Mouse (Mus musculus) heart, embryonic 16.5 days (tissue): ENCODE data around the gene Nfia. TPM values are rescaled to one million over a fixed set of nuclear protein-coding genes. Genes with fewer than 3 reads are reported as not detected.

Experiments used
- ATAC-seq: fragments of 200-750 bp; cut with Nextera tagmentation; replicated peaks from 2 replicates; pipeline ENCODE4 v1.8.0; 2017; ENCODE audit warnings: moderate number of reproducible peaks; ENCODE audit not compliant: insufficient read depth, low FRiP score; ENCODE audit errors: extremely low read depth
- H3K27ac ChIP-seq: fragments of 300-500 bp; sonication (generic); 2 replicates; pipeline ENCODE4 v1.5.1; 2014; ENCODE audit warnings: mild to moderate bottlenecking, low read length, control low read depth, moderate library complexity
- H3K27me3 ChIP-seq: fragments of 300-500 bp; sonication (generic); 2 replicates; pipeline ENCODE4 v1.6.1; 2014; ENCODE audit warnings: low read length, mixed read lengths; ENCODE audit not compliant: control insufficient read depth, insufficient read depth
- H3K36me3 ChIP-seq: fragments of 300-500 bp; sonication (generic); 2 replicates; pipeline ENCODE4 v1.6.1; 2014; ENCODE audit not compliant: control insufficient read depth, insufficient read depth
- H3K4me1 ChIP-seq: fragments of 300-500 bp; sonication (generic); 2 replicates; pipeline ENCODE4 v1.6.1; 2014; ENCODE audit warnings: low read length, mixed read lengths; ENCODE audit not compliant: control insufficient read depth, insufficient read depth
- H3K4me2 ChIP-seq: fragments of 300-500 bp; sonication (generic); 2 replicates; pipeline ENCODE4 v1.6.1; 2014; ENCODE audit warnings: low read depth, mild to moderate bottlenecking, control low read depth, low read length
- H3K4me3 ChIP-seq: fragments of 300-500 bp; sonication (generic); 2 replicates; pipeline ENCODE4 v1.5.1; 2014; ENCODE audit warnings: mild to moderate bottlenecking, control low read depth, low read length
- H3K9ac ChIP-seq: fragments of 300-500 bp; sonication (generic); 2 replicates; pipeline ENCODE4 v1.6.1; 2014; ENCODE audit warnings: low read length, control low read depth
- H3K9me3 ChIP-seq: fragments of 300-500 bp; sonication (generic); replicated peaks from 2 replicates; pipeline ENCODE4 v1.6.1; 2016; ENCODE audit warnings: low read length; ENCODE audit not compliant: control insufficient read depth
- WGBS: fragments of 180-500 bp; shearing (Covaris S2); extraction: QIAGEN DNeasy Blood & Tissue Kit; methylation state at CpG from one replicate; pipeline ENCODE4 v1.1.7; 2014; 5-methylcytosine and 5-hydroxymethylcytosine counted together
- polyA plus RNA-seq: library from polyadenylated mRNA; unstranded; fragments of >200 nt; fragmentation: Nextera tagmentation; extraction: Ambion mirVana; gene quantifications from 2 replicates; pipeline ENCODE4 v1.2.1, GENCODE M21; 2015

Gene Nfia
- polyA plus RNA-seq, 1 experiment from 2014 or later = 37.3 TPM

DNA sequence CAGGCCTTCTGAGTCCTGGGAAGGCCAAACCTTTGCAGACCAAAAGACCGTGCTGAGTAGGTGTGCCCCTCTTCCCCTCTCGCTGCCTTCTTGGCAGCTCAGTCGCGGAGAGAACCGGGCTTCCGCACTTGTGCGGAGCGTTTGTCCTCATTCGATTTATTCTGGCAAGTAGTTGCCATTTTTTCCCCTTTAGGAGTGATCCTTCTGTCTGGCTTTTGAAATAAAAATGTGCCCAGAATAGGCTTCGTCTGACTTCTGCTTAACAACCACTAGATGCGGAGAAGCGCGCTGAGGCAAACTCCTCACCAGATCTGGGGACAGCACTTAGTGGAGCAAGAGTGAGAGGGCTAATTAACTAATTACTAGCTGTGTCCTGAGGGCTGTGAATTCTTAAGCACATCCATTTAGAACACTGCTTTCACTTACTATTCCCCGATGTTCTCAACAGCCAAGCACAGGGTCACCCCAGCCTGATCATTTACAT lies 14.5 kb upstream of the Nfia start:
- Histone ChIP-seq H3K27me3 (no peaks in the 10 kb centered on the region), H3K9ac (peak overlapping the region; percentile 85), H3K27ac (peak overlapping the region; percentile 92), H3K4me1 (peaks cover 18% of the 10 kb centered on the region), H3K36me3 (no peaks in the 10 kb centered on the region), H3K4me2 (peak overlapping the region; percentile 82), H3K4me3 (peak overlapping the region; percentile 78), H3K9me3 (no peaks in the 10 kb centered on the region)
- peak; percentile 46; the same call in 1 of the 2 replicates for ATAC-seq
- under 1% methylated on average over 14 of the region's 14 CpGs for WGBS

DNA sequence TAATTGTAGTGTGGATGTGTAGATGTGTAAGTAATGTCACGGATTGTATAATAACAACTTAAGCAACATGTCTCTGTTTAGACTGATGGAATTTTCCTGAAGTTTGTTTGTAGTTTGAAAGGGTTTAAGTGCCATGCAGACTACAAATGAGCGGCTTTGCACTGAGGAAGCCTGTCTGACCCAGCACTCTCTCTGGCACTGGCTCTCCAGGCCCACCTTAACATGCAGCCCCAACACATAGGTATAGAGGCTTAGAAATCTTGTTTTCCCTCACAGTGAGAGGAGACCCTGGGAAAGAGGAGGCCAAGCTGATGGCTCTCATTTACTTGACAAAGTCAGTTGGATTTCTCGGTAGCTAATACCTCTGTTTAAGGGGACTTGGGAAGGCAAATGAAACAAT lies 13.9 kb upstream of the Nfia start:
- no peaks in the 10 kb centered on the region for H3K36me3 ChIP-seq
- peak overlapping the region; percentile 92 for H3K27ac ChIP-seq
- H3K9ac ChIP-seq = peak overlapping the region; percentile 85
- no peak for ATAC-seq
- no peaks in the 10 kb centered on the region for H3K9me3 ChIP-seq
- WGBS = 66% methylated on average over 3 of the region's 3 CpGs
- peak overlapping the region; percentile 78 for H3K4me3 ChIP-seq
- H3K4me2 ChIP-seq = peak overlapping the region; percentile 82
- H3K27me3 ChIP-seq = no peaks in the 10 kb centered on the region
- H3K4me1 ChIP-seq = peaks cover 18% of the 10 kb centered on the region

DNA sequence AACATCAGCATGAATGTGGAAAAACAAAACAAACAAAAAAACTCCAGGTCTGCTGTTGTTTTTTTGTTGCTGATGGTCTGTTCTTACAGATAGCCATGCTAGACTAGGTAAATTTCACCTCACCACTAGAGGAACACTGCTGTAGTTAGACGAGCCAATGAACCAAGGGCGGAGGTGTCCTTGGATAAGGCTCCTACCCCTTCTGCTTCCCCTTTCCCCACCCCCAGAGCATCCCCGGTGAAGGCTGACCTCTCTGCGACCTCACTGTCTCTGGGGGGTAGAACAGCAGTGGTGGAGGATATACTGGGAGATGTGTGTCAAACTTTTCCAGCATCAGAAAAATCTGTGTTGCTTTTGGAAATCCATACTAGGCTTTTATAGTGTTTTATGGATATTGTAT lies 7.9 kb upstream of the Nfia start:
- no peaks in the 10 kb centered on the region for H3K9me3 ChIP-seq
- H3K4me2 ChIP-seq = no peak overlapping the region
- no peaks in the 10 kb centered on the region for H3K27me3 ChIP-seq
- H3K4me1 ChIP-seq = 0 out of 2 replicates have a peak, but pooled peaks cover 3% of the 10 kb centered on the region
- no peaks in the 10 kb centered on the region for H3K36me3 ChIP-seq
- ATAC-seq = no peak
- no peak overlapping the region for H3K9ac ChIP-seq
- H3K27ac ChIP-seq = no peak overlapping the region
- H3K4me3 ChIP-seq = no peak overlapping the region
- WGBS = 20% methylated on average over 4 of the region's 4 CpGs

DNA sequence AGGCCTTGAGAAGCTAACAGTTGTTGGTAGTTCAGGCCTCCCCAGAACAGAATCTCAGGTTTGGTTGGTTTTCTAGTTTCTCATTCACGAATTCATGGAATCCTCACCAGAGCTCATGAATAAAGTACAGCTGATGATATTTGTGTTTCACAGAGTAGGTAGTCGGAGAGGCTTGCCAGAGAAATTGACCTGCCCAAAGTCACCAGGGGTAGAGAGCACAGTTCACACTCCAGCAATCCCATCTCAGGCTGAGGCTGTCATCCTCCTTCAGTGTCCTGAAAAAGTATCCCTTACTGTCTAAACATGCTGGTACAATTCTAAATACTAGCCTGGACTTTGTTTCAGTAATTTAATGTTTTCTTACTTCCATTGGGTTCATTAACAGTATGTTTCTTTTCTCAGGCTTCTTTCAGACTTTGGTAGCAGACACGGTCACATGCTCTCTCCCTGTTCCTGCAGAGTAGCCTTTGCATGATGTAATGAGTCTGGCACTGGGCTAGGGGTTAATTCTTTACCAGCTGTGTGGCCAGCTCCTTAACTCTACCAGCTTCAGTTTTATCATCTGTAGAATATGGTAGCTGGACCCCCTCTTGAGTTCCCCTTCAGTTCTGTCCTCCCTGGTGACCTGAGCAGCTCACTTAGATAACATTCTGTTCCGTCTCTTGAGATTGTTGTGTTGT lies 7.1 kb upstream of the Nfia start:
- Histone ChIP-seq H3K4me1 (0 out of 2 replicates have a peak, but pooled peaks cover 3% of the 10 kb centered on the region), H3K4me3 (no peak overlapping the region), H3K9me3 (no peaks in the 10 kb centered on the region), H3K9ac (no peak overlapping the region), H3K27ac (no peak overlapping the region), H3K4me2 (no peak overlapping the region), H3K36me3 (no peaks in the 10 kb centered on the region), H3K27me3 (no peaks in the 10 kb centered on the region)
- WGBS = 64% methylated on average over 4 of the region's 4 CpGs
- ATAC-seq = no peak

DNA sequence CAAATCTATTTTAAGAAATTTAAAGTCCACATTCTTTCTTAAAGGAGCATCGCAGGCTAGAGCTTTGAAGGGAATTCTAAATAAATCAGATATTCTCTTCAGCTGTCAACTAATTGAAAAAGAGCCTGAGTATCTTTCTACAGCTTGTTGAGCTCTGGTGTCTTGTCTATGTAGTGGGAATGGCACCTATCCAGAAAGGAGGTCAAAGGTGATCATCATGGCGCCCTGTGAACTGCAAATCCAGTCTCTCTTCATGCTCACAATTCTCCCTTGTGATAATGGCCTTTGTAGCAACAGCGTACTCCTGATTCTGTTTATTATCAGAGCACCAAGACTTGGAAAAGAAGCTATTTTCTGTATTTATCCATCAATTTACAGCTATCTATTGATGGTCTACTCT lies 6.4 kb upstream of the Nfia start:
- Histone ChIP-seq H3K4me3 (no peak overlapping the region), H3K27ac (no peak overlapping the region), H3K36me3 (no peaks in the 10 kb centered on the region), H3K9me3 (no peaks in the 10 kb centered on the region), H3K27me3 (no peaks in the 10 kb centered on the region), H3K4me2 (no peak overlapping the region), H3K4me1 (0 out of 2 replicates have a peak, but pooled peaks cover 4% of the 10 kb centered on the region), H3K9ac (no peak overlapping the region)
- WGBS = 78% methylated on average over 3 of the region's 3 CpGs
- no peak for ATAC-seq

DNA sequence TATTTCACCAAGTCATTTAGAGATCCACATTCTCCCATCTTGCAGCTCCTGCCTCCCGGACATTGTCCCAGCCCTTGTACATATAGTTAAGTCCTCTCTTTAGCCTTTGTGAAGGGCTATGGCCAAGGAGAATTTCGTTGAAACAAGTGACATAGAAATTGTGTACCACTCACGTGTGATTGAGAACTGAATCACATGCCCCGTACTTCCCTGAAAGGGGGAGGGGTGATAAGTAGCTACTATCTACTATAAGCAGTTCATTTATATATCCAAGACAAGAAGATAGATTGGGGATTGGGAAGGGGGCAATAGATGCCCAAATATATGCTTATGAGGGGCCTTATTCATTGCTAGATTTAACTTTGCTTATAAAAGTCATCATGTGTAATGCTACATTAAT lies 5.5 kb upstream of the Nfia start:
- H3K4me3 ChIP-seq = no peak overlapping the region
- H3K4me2 ChIP-seq = no peak overlapping the region
- peaks cover 8% of the 10 kb centered on the region for H3K4me1 ChIP-seq
- no peak overlapping the region for H3K9ac ChIP-seq
- no peaks in the 10 kb centered on the region for H3K36me3 ChIP-seq
- H3K9me3 ChIP-seq = no peaks in the 10 kb centered on the region
- WGBS = 74% methylated on average over 4 of the region's 4 CpGs
- no peak for ATAC-seq
- no peaks in the 10 kb centered on the region for H3K27me3 ChIP-seq
- H3K27ac ChIP-seq = no peak overlapping the region

DNA sequence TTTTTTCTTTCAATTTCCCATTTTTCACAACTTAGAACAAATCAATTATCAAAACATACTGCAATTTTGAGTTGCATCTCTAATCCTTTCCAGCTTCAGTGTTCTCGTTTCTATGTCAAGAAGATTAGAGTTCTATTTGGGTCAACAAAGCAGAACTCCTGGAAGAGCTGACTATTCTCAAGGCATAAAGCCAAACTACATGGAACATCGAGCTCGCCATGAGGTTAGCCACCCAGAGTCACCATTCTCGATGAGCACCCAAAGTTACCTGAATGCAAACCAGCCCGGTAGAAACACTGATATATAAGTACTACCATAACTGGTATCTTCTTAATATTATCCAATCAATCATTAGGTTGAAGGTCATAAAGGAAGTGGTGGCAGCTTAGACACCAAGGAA lies 5.0 kb upstream of the Nfia start:
- H3K36me3 ChIP-seq = no peaks in the 10 kb centered on the region
- no peak overlapping the region for H3K4me3 ChIP-seq
- no peak overlapping the region for H3K4me2 ChIP-seq
- H3K27me3 ChIP-seq = no peaks in the 10 kb centered on the region
- no peaks in the 10 kb centered on the region for H3K9me3 ChIP-seq
- 85% methylated on average over 5 of the region's 5 CpGs for WGBS
- peaks cover 8% of the 10 kb centered on the region for H3K4me1 ChIP-seq
- no peak overlapping the region for H3K27ac ChIP-seq
- ATAC-seq = no peak
- H3K9ac ChIP-seq = no peak overlapping the region

DNA sequence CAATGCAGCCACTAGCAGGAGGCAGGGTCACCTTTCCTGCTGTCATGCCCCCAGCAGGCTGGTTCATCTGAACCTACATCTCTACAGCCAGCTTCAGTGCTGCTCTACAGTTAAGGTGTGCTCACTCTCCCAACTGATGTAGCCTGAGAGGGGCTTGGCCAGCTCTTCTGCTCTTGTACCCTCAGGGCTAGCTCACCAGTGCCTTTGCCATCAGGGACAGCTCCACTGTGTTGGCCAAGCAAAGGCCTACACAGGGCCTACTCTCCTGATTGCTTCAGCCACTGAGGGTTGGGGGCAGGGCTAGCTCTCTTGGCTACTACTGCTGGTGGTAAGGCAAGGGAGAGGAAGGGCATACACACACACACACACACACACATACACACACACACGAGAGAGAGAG lies 2.7 kb upstream of the Nfia start:
- H3K36me3 ChIP-seq = no peaks in the 10 kb centered on the region
- H3K27me3 ChIP-seq = no peaks in the 10 kb centered on the region
- H3K9ac ChIP-seq = no peak overlapping the region
- no peaks in the 10 kb centered on the region for H3K9me3 ChIP-seq
- no peak overlapping the region for H3K4me3 ChIP-seq
- no peak overlapping the region for H3K27ac ChIP-seq
- WGBS = 80% methylated on average over 1 of the region's 1 CpGs
- no peak overlapping the region for H3K4me2 ChIP-seq
- H3K4me1 ChIP-seq = peaks cover 21% of the 10 kb centered on the region
- ATAC-seq = no peak

DNA sequence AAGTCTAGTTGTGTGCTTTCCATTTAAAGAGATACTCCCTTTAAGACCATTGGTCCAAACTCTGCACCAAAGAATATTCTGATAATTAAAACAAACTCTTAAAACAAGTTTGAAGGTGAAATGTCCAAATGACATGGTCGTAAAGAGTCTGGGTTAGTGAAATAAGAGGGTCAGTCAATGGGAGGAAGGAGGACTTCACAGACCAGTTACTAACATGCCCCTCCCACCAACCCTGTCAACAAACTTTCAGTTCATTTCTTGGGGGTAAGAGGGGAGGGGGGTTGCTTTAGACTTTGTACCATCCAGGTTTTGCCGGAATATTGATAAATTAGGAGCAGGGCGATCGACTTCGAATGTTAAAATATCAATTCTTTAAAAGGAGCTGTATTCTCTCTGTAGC lies 1.1 kb upstream of the Nfia start:
- whole genome bisulfite sequencing = 11% methylated on average over 5 of the region's 5 CpGs
- ATAC-seq = no peak

More for the DNA sequence above, 1.1 kb upstream of the Nfia start:
- Histone ChIP-seq H3K27ac (peak overlapping the region; percentile 96), H3K9me3 (no peaks in the 10 kb centered on the region), H3K4me2 (peak overlapping the region; percentile 95), H3K27me3 (no peaks in the 10 kb centered on the region), H3K4me3 (peak overlapping the region; percentile 73), H3K9ac (peak overlapping the region; percentile 80), H3K4me1 (peaks cover 23% of the 10 kb centered on the region), H3K36me3 (no peaks in the 10 kb centered on the region)
